Mouse (Mus musculus) midbrain, embryonic 11.5 days (tissue): ENCODE measurements around the gene Tmem132d. TPM values are rescaled to one million over a fixed set of nuclear protein-coding genes. Genes with fewer than 3 reads are reported as not detected.

Experiments used
- ATAC-seq: fragments of 200-750 bp; cut with Nextera tagmentation; 2 replicates; pipeline ENCODE4 v1.8.0; 2017; ENCODE audit warnings: moderate TSS enrichment, moderate library complexity; ENCODE audit not compliant: low FRiP score
- DNase-seq: peaks from one replicate; pipeline ENCODE4 v3.0.0; 2015; ENCODE audit warnings: low spot score; ENCODE audit errors: missing footprints
- H3K27ac ChIP-seq: fragments of 300-500 bp; sonication (generic); 2 replicates; pipeline ENCODE4 v1.5.1; 2014; ENCODE audit warnings: low read depth, low read length
- H3K27me3 ChIP-seq: fragments of 300-500 bp; sonication (generic); 2 replicates; pipeline ENCODE4 v1.6.1; 2014; ENCODE audit warnings: mild to moderate bottlenecking, low read length, moderate library complexity, mixed read lengths; ENCODE audit not compliant: control insufficient read depth, insufficient read depth
- H3K36me3 ChIP-seq: fragments of 300-500 bp; sonication (generic); 2 replicates; pipeline ENCODE4 v1.6.1; 2014; ENCODE audit warnings: mild to moderate bottlenecking, low read length, moderate library complexity, mixed read lengths; ENCODE audit not compliant: control insufficient read depth, insufficient read depth
- H3K4me1 ChIP-seq: fragments of 300-500 bp; sonication (generic); 2 replicates; pipeline ENCODE4 v1.6.1; 2014; ENCODE audit warnings: low read length; ENCODE audit not compliant: control insufficient read depth, insufficient read depth
- H3K4me2 ChIP-seq: fragments of 300-500 bp; sonication (generic); 2 replicates; pipeline ENCODE4 v1.6.1; 2014; ENCODE audit warnings: mild to moderate bottlenecking, moderate library complexity
- H3K4me3 ChIP-seq: fragments of 300-500 bp; sonication (generic); 2 replicates; pipeline ENCODE4 v1.5.1; 2014; ENCODE audit warnings: low read depth, low read length
- H3K9ac ChIP-seq: fragments of 300-500 bp; sonication (generic); 2 replicates; pipeline ENCODE4 v1.6.1; 2014; ENCODE audit warnings: low read length
- H3K9me3 ChIP-seq: fragments of 300-500 bp; sonication (generic); 2 replicates; pipeline ENCODE4 v1.6.1; 2016; ENCODE audit warnings: low read length; ENCODE audit not compliant: control insufficient read depth
- WGBS: fragments of 180-500 bp; shearing (Covaris S2); extraction: QIAGEN DNeasy Blood & Tissue Kit; methylation state at CpG from one replicate; pipeline ENCODE4 v1.1.7; 2014; 5-methylcytosine and 5-hydroxymethylcytosine counted together
- polyA plus RNA-seq: library from polyadenylated mRNA; unstranded; fragments of >200 nt; fragmentation: Nextera tagmentation; extraction: Ambion mirVana; gene quantifications from 2 replicates; pipeline ENCODE4 v1.2.1, GENCODE M21; 2014

Gene Tmem132d
- polyA plus RNA-seq, 1 experiment from 2014 or later: 0.36 TPM

DNA sequence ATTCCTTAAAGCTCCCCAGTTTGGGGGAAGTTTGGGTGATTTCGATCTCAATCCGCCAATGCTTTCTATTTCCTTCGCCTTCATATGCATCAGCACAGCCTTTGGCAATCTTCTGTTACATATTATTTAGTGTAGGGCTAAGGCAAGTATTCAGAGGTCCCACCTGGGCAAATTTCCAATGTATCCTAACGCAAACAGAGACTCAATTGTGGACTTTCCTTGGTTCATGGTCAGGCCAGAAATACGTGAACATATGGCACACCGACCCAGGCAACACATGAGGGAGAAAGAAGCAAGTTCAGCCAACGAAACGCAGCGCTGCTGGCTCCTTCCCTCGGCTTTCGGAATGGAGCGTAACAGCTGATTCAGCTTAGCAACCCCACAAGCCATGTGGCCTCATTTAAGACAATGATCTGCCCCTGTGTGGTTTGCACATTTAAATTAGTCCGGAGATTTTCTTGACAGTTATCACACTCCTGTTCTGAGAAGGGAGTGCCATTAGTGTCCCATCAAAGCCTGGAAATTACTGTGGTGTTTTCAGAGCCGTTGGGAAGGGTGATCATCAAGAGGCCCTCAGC lies 242.5 kb downstream of the Tmem132d start:
- H3K36me3 ChIP-seq: no peaks in the 10 kb centered on the region
- DNase-seq (peak; percentile 23), ATAC-seq (no peak)
- 83% methylated on average over 14 of the region's 14 CpGs for WGBS
- H3K4me2 ChIP-seq: no peak overlapping the region
- H3K4me3 ChIP-seq: no peak overlapping the region
- no peak overlapping the region for H3K27ac ChIP-seq
- H3K9ac ChIP-seq: no peak overlapping the region
- no peaks in the 10 kb centered on the region for H3K27me3 ChIP-seq
- no peaks in the 10 kb centered on the region for H3K4me1 ChIP-seq
- no peaks in the 10 kb centered on the region for H3K9me3 ChIP-seq

- Histone ChIP-seq H3K9ac (no peak overlapping the region), H3K4me1 (no peaks in the 10 kb centered on the region), H3K27me3 (no peaks in the 10 kb centered on the region), H3K4me2 (no peak overlapping the region), H3K9me3 (no peaks in the 10 kb centered on the region), H3K4me3 (no peak overlapping the region), H3K27ac (no peak overlapping the region), H3K36me3 (no peaks in the 10 kb centered on the region)
- DNase-seq (no peak), ATAC-seq (no peak)
- 96% methylated on average over 2 of the region's 2 CpGs for WGBS
These were observed 256.6 kb downstream of the Tmem132d start for GRCm38 (mm10) chr5:128176234-128176633.

DNA sequence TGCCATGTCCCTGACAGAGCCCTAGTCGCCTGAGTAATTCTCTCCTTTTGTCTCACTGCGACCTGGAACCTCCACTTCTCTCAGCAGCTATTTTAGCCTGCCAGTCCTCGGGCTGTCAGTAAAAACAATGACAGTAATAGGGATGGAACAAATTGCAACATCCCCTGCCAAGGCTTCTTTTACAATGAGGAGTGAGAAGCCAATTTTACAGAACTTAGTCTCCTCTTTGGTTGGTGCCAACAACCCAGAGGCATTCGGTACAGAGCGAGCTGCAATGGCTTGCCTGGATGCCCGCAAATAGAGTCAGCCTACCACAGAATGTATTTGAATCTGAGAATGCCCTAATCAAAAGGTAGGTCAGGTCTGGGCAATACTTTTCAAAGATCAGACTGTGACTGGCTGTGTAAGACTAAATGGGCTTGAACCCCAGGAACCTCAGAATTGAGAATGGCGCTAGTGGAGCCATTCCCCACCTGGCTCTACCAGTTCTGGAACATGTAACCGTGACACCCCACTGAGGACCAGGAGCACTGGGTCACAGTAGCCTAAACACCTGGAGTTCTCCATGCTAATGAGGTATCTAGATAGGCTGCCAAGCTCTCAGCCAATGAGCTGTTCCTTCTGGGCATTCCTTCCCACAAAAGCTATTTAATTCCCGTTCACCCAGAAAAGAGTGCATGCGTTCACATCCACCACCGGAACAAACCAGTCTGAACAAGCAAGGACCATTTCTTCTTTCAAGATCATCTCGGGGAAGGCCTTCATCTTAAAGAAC lies 273.8 kb downstream of the Tmem132d start:
- Histone ChIP-seq H3K27me3 (no peaks in the 10 kb centered on the region), H3K36me3 (no peaks in the 10 kb centered on the region), H3K4me3 (no peak overlapping the region), H3K9me3 (no peaks in the 10 kb centered on the region), H3K27ac (no peak overlapping the region), H3K9ac (no peak overlapping the region), H3K4me1 (no peaks in the 10 kb centered on the region), H3K4me2 (no peak overlapping the region)
- DNase-seq: no peak
- WGBS: 82% methylated on average over 12 of the region's 12 CpGs
- no peak for ATAC-seq

GRCm38 (mm10) chr5:128151461-128151860 lies 281.4 kb downstream of the Tmem132d start:
- WGBS: 89% methylated on average over 6 of the region's 8 CpGs
- no peak overlapping the region for H3K9ac ChIP-seq
- no peak overlapping the region for H3K4me3 ChIP-seq
- H3K9me3 ChIP-seq: no peaks in the 10 kb centered on the region
- H3K4me2 ChIP-seq: no peak overlapping the region
- no peak for DNase-seq
- no peak overlapping the region for H3K27ac ChIP-seq
- no peak for ATAC-seq
- no peaks in the 10 kb centered on the region for H3K4me1 ChIP-seq
- no peaks in the 10 kb centered on the region for H3K27me3 ChIP-seq
- no peaks in the 10 kb centered on the region for H3K36me3 ChIP-seq

- ATAC-seq (no peak), DNase-seq (no peak)
- H3K27me3 ChIP-seq: no peaks in the 10 kb centered on the region
- H3K9me3 ChIP-seq: no peaks in the 10 kb centered on the region; the same call in 1 of the 2 replicates
- WGBS: 91% methylated on average over 15 of the region's 15 CpGs
- no peaks in the 10 kb centered on the region for H3K36me3 ChIP-seq
- no peaks in the 10 kb centered on the region for H3K4me1 ChIP-seq
- H3K4me2 ChIP-seq: no peak overlapping the region
- H3K9ac ChIP-seq: no peak overlapping the region
- H3K4me3 ChIP-seq: no peak overlapping the region
- no peak overlapping the region for H3K27ac ChIP-seq
These were observed 285.8 kb downstream of the Tmem132d start for GRCm38 (mm10) chr5:128146901-128147645.

DNA sequence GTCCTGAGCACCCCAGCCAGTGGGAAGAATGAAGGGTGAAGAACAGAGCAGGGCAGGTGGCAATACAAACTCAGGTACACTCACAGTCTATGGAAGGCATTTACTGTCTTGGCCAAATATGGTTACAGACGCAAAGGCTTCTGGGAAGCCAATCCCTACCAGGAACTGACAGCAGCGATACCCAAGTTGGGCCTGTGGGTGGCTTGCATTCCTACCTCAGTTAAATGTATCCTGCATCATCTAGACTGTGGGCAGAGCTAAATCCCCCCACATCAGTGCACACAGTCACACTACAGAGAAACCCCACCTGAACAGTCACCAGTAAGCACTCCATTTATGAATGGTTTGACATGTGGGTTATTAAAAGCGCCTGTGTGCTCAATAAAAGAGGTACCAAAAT lies 288.1 kb downstream of the Tmem132d start:
- ATAC-seq (no peak), DNase-seq (no peak)
- Histone ChIP-seq H3K9me3 (no peaks in the 10 kb centered on the region; the same call in 1 of the 2 replicates), H3K27ac (no peak overlapping the region), H3K4me3 (no peak overlapping the region), H3K9ac (no peak overlapping the region), H3K36me3 (no peaks in the 10 kb centered on the region), H3K4me2 (no peak overlapping the region), H3K4me1 (no peaks in the 10 kb centered on the region), H3K27me3 (no peaks in the 10 kb centered on the region)
- 84% methylated on average over 3 of the region's 3 CpGs for WGBS

GRCm38 (mm10) chr5:128136818-128137217 lies 296.1 kb downstream of the Tmem132d start:
- no peak overlapping the region for H3K4me2 ChIP-seq
- no peak overlapping the region for H3K4me3 ChIP-seq
- no peaks in the 10 kb centered on the region for H3K9me3 ChIP-seq
- DNase-seq: no peak
- no peak for ATAC-seq
- H3K27me3 ChIP-seq: no peaks in the 10 kb centered on the region
- no peaks in the 10 kb centered on the region for H3K4me1 ChIP-seq
- no peak overlapping the region for H3K27ac ChIP-seq
- WGBS: 82% methylated on average over 8 of the region's 8 CpGs
- H3K36me3 ChIP-seq: no peaks in the 10 kb centered on the region
- no peak overlapping the region for H3K9ac ChIP-seq

- Histone ChIP-seq H3K27ac (no peak overlapping the region), H3K9me3 (no peaks in the 10 kb centered on the region), H3K9ac (no peak overlapping the region), H3K4me3 (no peak overlapping the region), H3K27me3 (no peaks in the 10 kb centered on the region), H3K36me3 (no peaks in the 10 kb centered on the region), H3K4me1 (no peaks in the 10 kb centered on the region), H3K4me2 (no peak overlapping the region)
- ATAC-seq: no peak
- WGBS: 87% methylated on average over 3 of the region's 3 CpGs
- DNase-seq: no peak
These were observed 310.2 kb downstream of the Tmem132d start for GRCm38 (mm10) chr5:128122656-128123055.

GRCm38 (mm10) chr5:128119171-128119570 lies 313.7 kb downstream of the Tmem132d start:
- ATAC-seq (no peak), DNase-seq (no peak)
- Histone ChIP-seq H3K9me3 (no peaks in the 10 kb centered on the region), H3K27me3 (no peaks in the 10 kb centered on the region), H3K4me1 (no peaks in the 10 kb centered on the region), H3K36me3 (no peaks in the 10 kb centered on the region), H3K4me2 (no peak overlapping the region), H3K9ac (no peak overlapping the region), H3K4me3 (no peak overlapping the region), H3K27ac (no peak overlapping the region)
- 75% methylated on average over 3 of the region's 3 CpGs for WGBS
